Mouse (Mus musculus): ENCODE measurements around the gene Aipl1. TPM values are rescaled to one million over a fixed set of nuclear protein-coding genes. Genes with fewer than 3 reads are reported as not detected.

Aipl1 gene
- total and polyA plus RNA-seq, 3 experiments = 0.39 to 0.58 TPM; not detected in 1

- Histone ChIP-seq H3K9ac (ENCODE audit: control insufficient read depth, low read depth, low read length, poor library complexity, severe bottlenecking) (no peak overlapping the region), H3K27me3 (ENCODE audit: control insufficient read depth in 1 of 2, insufficient read depth in 2 of 2, low read length in 2 of 2) (no peaks in the 10 kb centered on the region), H3K27ac (ENCODE audit: control insufficient read depth, low read depth, low read length) (no peak overlapping the region), H3K4me3 (ENCODE audit: control insufficient read depth in 1 of 2, insufficient read depth in 1 of 2, low read depth in 2 of 2, low read length in 2 of 2) (no peak overlapping the region), H3K36me3 (ENCODE audit: control insufficient read depth in 1 of 2, insufficient read depth in 2 of 2, low read length in 2 of 2) (no peaks in the 10 kb centered on the region), H3K79me2 (ENCODE audit: control insufficient read depth, insufficient read depth, low read length, poor library complexity) (no peaks in the 10 kb centered on the region), H3K4me1 (ENCODE audit: control insufficient read depth in 1 of 2, insufficient read depth in 2 of 2, low read length in 2 of 2) (no peaks in the 10 kb centered on the region), H3K9me3 (replicated peaks; ENCODE audit: insufficient read depth, low read length) (no peaks in the 10 kb centered on the region)
- no peak for DNase-seq (ENCODE audit: low read depth, low spot score)
- TF ChIP-seq ZKSCAN1 (IDR thresholded peaks at IDR 0.05; ENCODE audit: low read depth, low read length) = no peak
- TF ChIP-seq NELFE (IDR thresholded peaks at IDR 0.05; ENCODE audit: low read depth, low read length) = no peak
- no peak for TF ChIP-seq USF2 (IDR thresholded peaks at IDR 0.05; ENCODE audit: borderline replicate concordance in 1 of 2, insufficient read depth in 1 of 2, low read depth in 1 of 2, low read length in 2 of 2)
- TF ChIP-seq KAT2A (conservative IDR thresholded peaks at IDR 0.05; ENCODE audit: low read depth, low read length) = no peak
- no peak for TF ChIP-seq POLR2AphosphoS5 (IDR thresholded peaks at IDR 0.05; ENCODE audit: borderline replicate concordance, low read depth, low read length)
- TF ChIP-seq RAD21 (IDR thresholded peaks at IDR 0.05; ENCODE audit: low read depth, low read length) = no peak
- no peak for TF ChIP-seq SMC3 (IDR thresholded peaks at IDR 0.05; ENCODE audit: low read depth, low read length)
- no peak for TF ChIP-seq TAL1 (IDR thresholded peaks at IDR 0.05; ENCODE audit: low read length)
- no peak for TF ChIP-seq MAZ (IDR thresholded peaks at IDR 0.05; ENCODE audit: low read depth, low read length)
- TF ChIP-seq ZC3H11A (IDR thresholded peaks at IDR 0.05; ENCODE audit: low read depth, low read length) = no peak
These were observed 23.8 kb upstream of the Aipl1 start for GRCm38 (mm10) chr11:72061093-72061620.

- Histone ChIP-seq H3K27me3 (ENCODE audit: control insufficient read depth in 1 of 2, insufficient read depth in 2 of 2, low read length in 2 of 2) (no peaks in the 10 kb centered on the region), H3K27ac (ENCODE audit: control insufficient read depth, low read depth, low read length) (no peak overlapping the region), H3K36me3 (ENCODE audit: control insufficient read depth in 1 of 2, insufficient read depth in 2 of 2, low read length in 2 of 2) (no peaks in the 10 kb centered on the region), H3K4me3 (ENCODE audit: control insufficient read depth in 1 of 2, insufficient read depth in 1 of 2, low read depth in 2 of 2, low read length in 2 of 2) (no peak overlapping the region), H3K79me2 (ENCODE audit: control insufficient read depth, insufficient read depth, low read length, poor library complexity) (no peaks in the 10 kb centered on the region), H3K9me3 (replicated peaks; ENCODE audit: insufficient read depth, low read length) (no peaks in the 10 kb centered on the region), H3K9ac (ENCODE audit: control insufficient read depth, low read depth, low read length, poor library complexity, severe bottlenecking) (no peak overlapping the region), H3K4me1 (ENCODE audit: control insufficient read depth in 1 of 2, insufficient read depth in 2 of 2, low read length in 2 of 2) (peaks cover 3% of the 10 kb centered on the region in 2 experiments; a peak in 2 of 4 replicates)
- DNase-seq (ENCODE audit: low read depth, low spot score) = no peak
- TF ChIP-seq ETS1 (IDR thresholded peaks at IDR 0.05; ENCODE audit: low read depth, low read length) = no peak
- TF ChIP-seq MEF2A (IDR thresholded peaks at IDR 0.05; ENCODE audit: extremely low read depth, insufficient replicate concordance, low read depth, low read length, poor library complexity, severe bottlenecking) = no peak
- no peak for TF ChIP-seq MAFK (IDR thresholded peaks at IDR 0.05; ENCODE audit: borderline replicate concordance, low read depth, low read length)
- TF ChIP-seq E2F4 (IDR thresholded peaks at IDR 0.05; ENCODE audit: borderline replicate concordance, low read depth, low read length) = no peak
- no peak for TF ChIP-seq EP300 (IDR thresholded peaks at IDR 0.05; ENCODE audit: low read depth in 1 of 2, low read length in 2 of 2)
- TF ChIP-seq ZMIZ1 (IDR thresholded peaks at IDR 0.05; ENCODE audit: low read depth, low read length) = no peak
- no peak for TF ChIP-seq TCF12 (IDR thresholded peaks at IDR 0.05; ENCODE audit: low read depth, low read length)
- no peak for TF ChIP-seq MYB (IDR thresholded peaks at IDR 0.05; ENCODE audit: low read depth, low read length)
- no peak for TF ChIP-seq SMC3 (IDR thresholded peaks at IDR 0.05; ENCODE audit: low read depth, low read length)
- TF ChIP-seq ZC3H11A (IDR thresholded peaks at IDR 0.05; ENCODE audit: low read depth, low read length) = no peak
- TF ChIP-seq USF1 (IDR thresholded peaks at IDR 0.05; ENCODE audit: low read depth, low read length) = no peak
- TF ChIP-seq TBP (IDR thresholded peaks at IDR 0.05; ENCODE audit: low read depth, low read length) = no peak
- TF ChIP-seq NELFE (IDR thresholded peaks at IDR 0.05; ENCODE audit: low read depth, low read length) = no peak
These were observed 23.1 kb upstream of the Aipl1 start for GRCm38 (mm10) chr11:72060416-72060815.
